Mouse (Mus musculus) kidney, adult 2 months (tissue): ENCODE data around the gene Prn. TPM values are rescaled to one million over a fixed set of nuclear protein-coding genes. Genes with fewer than 3 reads are reported as not detected.

ENCODE experiments used
- DNase-seq: peaks from one replicate; pipeline ENCODE4 v3.0.0; 2021
- H3K27ac ChIP-seq: fragments of 200-500 bp; 2 replicates; pipeline ENCODE4 v1.5.1; 2012; ENCODE audit warnings: low read depth, low read length, control low read depth, inconsistent platforms; ENCODE audit not compliant: insufficient read depth
- H3K27me3 ChIP-seq: fragments of 200-500 bp; replicated peaks from 2 replicates; pipeline ENCODE4 v1.6.1; 2012; ENCODE audit warnings: mild to moderate bottlenecking, moderate library complexity, low read length, inconsistent platforms; ENCODE audit not compliant: control insufficient read depth, insufficient read depth
- H3K36me3 ChIP-seq: fragments of 200-500 bp; 2 replicates; pipeline ENCODE4 v1.6.1; 2012; ENCODE audit warnings: mild to moderate bottlenecking, moderate library complexity, low read length, inconsistent platforms; ENCODE audit not compliant: control insufficient read depth, insufficient read depth
- H3K4me1 ChIP-seq: fragments of 200-500 bp; 2 replicates; pipeline ENCODE4 v1.6.1; 2011; ENCODE audit warnings: low read length; ENCODE audit not compliant: control insufficient read depth, insufficient read depth
- H3K4me3 ChIP-seq: fragments of 200-500 bp; 2 replicates; pipeline ENCODE4 v1.5.1; 2011; ENCODE audit warnings: mild to moderate bottlenecking, low read depth, low read length, control low read depth; ENCODE audit not compliant: insufficient read depth
- CTCF ChIP-seq: fragments of 200-500 bp; conservative IDR thresholded peaks from 2 replicates; pipeline ENCODE4 v1.5.1; 2011; ENCODE audit warnings: low read depth, mild to moderate bottlenecking, control low read depth, low read length, moderate library complexity, mixed read lengths; ENCODE audit not compliant: insufficient read depth, insufficient read length
- POLR2A ChIP-seq: fragments of 200-500 bp; IDR thresholded peaks from one replicate; pipeline ENCODE4 v1.6.1; 2011; ENCODE audit warnings: low read depth, low read length, control low read depth
- WGBS: fragments of 180-500 bp; shearing (Covaris S2); methylation state at CpG from one replicate; pipeline ENCODE4 v1.1.7; 2018; 5-methylcytosine and 5-hydroxymethylcytosine counted together
- polyA plus RNA-seq: library from polyadenylated mRNA; depleted of rRNA; stranded (reverse); fragments of >200 nt; gene quantifications from 2 replicates; pipeline ENCODE4 v1.2.3, GENCODE M21; 2012

Gene Prn
- polyA plus RNA-seq, 1 experiment: not detected

DNA sequence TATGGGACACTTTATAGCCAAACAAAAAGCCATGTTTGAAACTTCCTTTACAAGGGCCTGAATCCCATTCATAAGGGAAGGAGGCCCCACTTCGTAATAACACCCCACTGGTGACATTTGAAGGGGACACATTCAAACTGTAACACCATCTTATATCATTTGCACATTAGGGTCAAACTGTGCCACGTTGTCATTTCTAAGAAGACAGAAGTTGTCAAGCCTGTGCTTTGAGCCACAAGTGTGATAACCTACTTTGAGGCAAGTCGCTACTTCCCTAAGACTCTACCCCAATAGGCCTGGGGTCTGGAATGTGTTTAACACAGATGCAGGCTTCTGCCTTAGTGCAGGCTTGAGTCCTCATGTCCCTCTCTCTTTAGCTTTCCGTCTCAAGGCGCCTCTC, 2.4 kb upstream of the Prn start:
- TF ChIP-seq POLR2A (no peak), CTCF (no peak)
- H3K36me3 ChIP-seq: no peaks in the 10 kb centered on the region
- H3K4me3 ChIP-seq: no peak overlapping the region
- H3K27ac ChIP-seq: no peak overlapping the region
- H3K4me1 ChIP-seq: peaks cover 8% of the 10 kb centered on the region; the same call in 1 of the 2 replicates
- H3K27me3 ChIP-seq: no peaks in the 10 kb centered on the region
- DNase-seq: no peak
- 92% methylated on average over 5 of the region's 5 CpGs for WGBS

- H3K27me3 ChIP-seq: no peaks in the 10 kb centered on the region
- H3K27ac ChIP-seq: peak overlapping the region; percentile 49
- H3K4me1 ChIP-seq: peaks cover 12% of the 10 kb centered on the region; the same call in 1 of the 2 replicates
- WGBS: 56% methylated on average over 7 of the region's 7 CpGs
- peaks cover 2% of the 10 kb centered on the region; the same call in 1 of the 2 replicates for H3K36me3 ChIP-seq
- TF ChIP-seq CTCF: no peak
- no peak for TF ChIP-seq POLR2A
- DNase-seq: peak; percentile 78
- no peak overlapping the region for H3K4me3 ChIP-seq
Observed at GRCm38 (mm10) chr2:131908351-131908861, 1.4 kb upstream of the Prn start.

DNA sequence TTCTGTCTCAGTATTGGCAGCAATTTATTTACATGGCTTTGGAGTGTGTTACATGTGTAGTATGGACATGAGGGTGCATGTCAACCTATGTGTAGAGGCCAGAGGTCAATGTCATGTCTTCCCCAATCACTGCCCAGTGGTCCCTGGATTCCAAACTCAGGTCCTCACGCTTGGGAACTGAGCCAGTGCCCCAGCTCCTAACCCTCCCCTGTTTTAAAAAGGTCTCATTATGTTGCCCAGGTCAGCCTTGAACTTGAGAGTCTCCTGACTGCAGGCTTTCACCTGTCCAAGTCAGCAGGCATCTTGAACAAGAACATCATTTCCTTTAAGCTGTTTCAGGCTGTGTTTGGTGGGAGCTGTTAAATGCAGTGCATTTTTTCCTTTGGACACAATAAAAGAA, 851 bp upstream of the Prn start:
- no peak for TF ChIP-seq POLR2A
- no peak for TF ChIP-seq CTCF

DNA sequence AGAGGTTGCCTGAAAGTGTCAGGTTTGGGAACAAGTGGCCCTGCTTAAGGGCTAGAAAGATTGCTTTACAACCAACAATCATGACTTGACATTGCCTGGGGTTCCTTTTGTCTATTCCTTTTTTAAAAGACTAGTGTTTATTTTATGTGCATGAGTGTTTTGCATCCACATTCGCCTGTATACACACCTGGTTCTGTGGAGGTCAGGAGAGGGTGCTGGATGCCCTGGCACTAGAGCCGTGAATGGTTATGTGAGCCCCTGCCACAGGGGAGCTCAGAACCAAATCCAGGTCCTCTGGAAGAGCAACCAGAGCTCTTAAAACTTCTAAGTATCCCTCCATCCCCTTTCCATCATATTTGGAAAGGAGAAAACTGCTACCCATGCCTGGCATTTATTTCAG, 1.1 kb downstream of the Prn start:
- TF ChIP-seq POLR2A: no peak
- TF ChIP-seq CTCF: no peak
- H3K4me1 ChIP-seq: peaks cover 15% of the 10 kb centered on the region; the same call in 1 of the 2 replicates
- peaks cover 5% of the 10 kb centered on the region; the same call in 1 of the 2 replicates for H3K36me3 ChIP-seq
- no peak for DNase-seq
- no peak overlapping the region for H3K27ac ChIP-seq
- H3K4me3 ChIP-seq: peak overlapping the region; percentile 34
- no peaks in the 10 kb centered on the region for H3K27me3 ChIP-seq
- 73% methylated on average over 2 of the region's 2 CpGs for WGBS

More for the DNA sequence above, 851 bp upstream of the Prn start:
- no peaks in the 10 kb centered on the region for H3K27me3 ChIP-seq
- H3K4me3 ChIP-seq: no peak overlapping the region
- H3K4me1 ChIP-seq: peaks cover 15% of the 10 kb centered on the region; the same call in 1 of the 2 replicates
- H3K36me3 ChIP-seq: peaks cover 4% of the 10 kb centered on the region; the same call in 1 of the 2 replicates
- DNase-seq: no peak
- peak overlapping the region; percentile 95 for H3K27ac ChIP-seq
- 72% methylated on average over 1 of the region's 1 CpGs for WGBS

GRCm38 (mm10) chr2:131911341-131911740, 1.6 kb downstream of the Prn start:
- Histone ChIP-seq H3K4me1 (peaks cover 15% of the 10 kb centered on the region; the same call in 1 of the 2 replicates), H3K36me3 (peaks cover 6% of the 10 kb centered on the region; the same call in 1 of the 2 replicates), H3K27ac (0 out of 2 replicates have a peak overlapping the region, but pooled peaks have one; percentile 2), H3K27me3 (no peaks in the 10 kb centered on the region), H3K4me3 (0 out of 2 replicates have a peak overlapping the region, but pooled peaks have one; percentile 24)
- DNase-seq: peak; percentile 49
- 42% methylated on average over 4 of the region's 4 CpGs for WGBS
- TF ChIP-seq POLR2A: no peak
- TF ChIP-seq CTCF: no peak

DNA sequence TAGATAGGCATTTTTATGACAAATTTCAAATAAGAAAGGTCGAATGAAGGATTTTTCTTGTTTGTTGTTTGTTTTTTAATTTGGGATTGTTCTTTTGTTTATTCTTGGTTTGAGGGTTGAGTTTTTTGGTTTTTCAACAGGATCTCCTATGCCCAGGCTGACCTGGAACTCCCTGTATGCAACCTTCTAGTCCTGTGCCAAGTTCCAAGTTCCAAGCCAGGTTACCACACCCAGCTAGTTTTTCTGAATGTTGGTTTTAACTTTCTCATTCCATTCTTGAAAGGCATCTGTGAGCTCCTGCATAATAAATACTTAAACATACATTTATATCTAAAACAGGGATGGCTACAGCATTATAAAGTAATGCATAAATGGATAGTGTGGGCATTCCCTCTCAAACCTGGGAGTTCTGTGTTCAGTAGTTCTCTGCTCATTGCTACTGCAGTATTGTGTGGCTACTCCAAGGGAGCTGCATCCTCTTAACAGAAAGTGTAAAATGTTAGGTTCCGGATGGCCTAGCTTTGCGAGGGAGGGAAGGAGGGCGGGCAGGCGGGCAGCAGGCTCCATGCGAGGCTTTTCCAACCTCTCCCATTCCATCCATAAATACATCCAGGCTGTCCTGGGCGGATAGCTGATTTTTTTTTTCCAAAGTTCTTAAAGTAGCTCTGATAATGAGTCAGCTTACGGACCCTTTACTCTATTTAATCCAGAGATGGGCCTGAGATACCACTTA, 2.9 kb downstream of the Prn start:
- H3K4me3 ChIP-seq: no peak overlapping the region
- peaks cover 6% of the 10 kb centered on the region; the same call in 1 of the 2 replicates for H3K36me3 ChIP-seq
- H3K27me3 ChIP-seq: no peaks in the 10 kb centered on the region
- 67% methylated on average over 8 of the region's 8 CpGs for WGBS
- DNase-seq: peak; percentile 63
- TF ChIP-seq POLR2A (no peak), CTCF (no peak)
- H3K27ac ChIP-seq: no peak overlapping the region
- H3K4me1 ChIP-seq: peaks cover 15% of the 10 kb centered on the region; the same call in 1 of the 2 replicates

- Histone ChIP-seq H3K27me3 (no peaks in the 10 kb centered on the region), H3K4me3 (no peak overlapping the region), H3K36me3 (no peaks in the 10 kb centered on the region), H3K4me1 (0 out of 2 replicates have a peak, but pooled peaks cover 3% of the 10 kb centered on the region), H3K27ac (no peak overlapping the region)
- DNase-seq: no peak
- WGBS: 63% methylated on average over 7 of the region's 7 CpGs
- TF ChIP-seq POLR2A (no peak), CTCF (no peak)
Observed at GRCm38 (mm10) chr2:131932275-131932902, 22.6 kb downstream of the Prn start.
